Mouse (Mus musculus): ENCODE measurements around the gene Pdia3.

GRCm38 (mm10) chr2:121412843-121413386 lies 660 bp upstream of the Pdia3 start:
- no peak for TF ChIP-seq EP300 (IDR thresholded peaks at IDR 0.05; ENCODE audit: low read depth)
- TF ChIP-seq CTCF (IDR thresholded peaks at IDR 0.05; ENCODE audit: low read depth), result no peak

Data from heart, postnatal 0 days (tissue).